In genomic region chr3:100535902-100536301, GRCm38 (mm10) we compare ENCODE assay signal across 25 mouse cellular contexts.
"Had no signal": no experiment of that assay in that cellular context is flagged by ENCODE, and none has a peak within 500 bp of the region (broad histone marks: within the 10 kb centered on the region; RNA-seq: fewer than 3 reads in every experiment).

No protein-coding gene starts in this region.

- H3K4me1 ChIP-seq: heart, embryonic 10.5 days; heart, embryonic 12.5 days; hindbrain, embryonic 13.5 days; hindbrain, embryonic 15.5 days; kidney, embryonic 15.5 days; limb, embryonic 12.5 days had no signal

- H3K4me3 ChIP-seq: gastrocnemius, adult 2 months; heart, embryonic 10.5 days; heart, embryonic 12.5 days; hindbrain, embryonic 13.5 days; hindbrain, embryonic 15.5 days; intestine, embryonic 15.5 days; kidney, embryonic 15.5 days; left cerebral cortex, adult 2 months; limb, embryonic 10.5 days; limb, embryonic 12.5 days had no signal

- H3K36me3 ChIP-seq: heart, embryonic 10.5 days; heart, embryonic 12.5 days; hindbrain, embryonic 13.5 days; hindbrain, embryonic 15.5 days; intestine, embryonic 15.5 days; kidney, embryonic 15.5 days; limb, embryonic 10.5 days; limb, embryonic 12.5 days had no signal

- ATAC-seq: forebrain, embryonic 16.5 days; hindbrain, postnatal 0 days; intestine, embryonic 15.5 days had no signal

- H3K9me3 ChIP-seq: heart, embryonic 10.5 days; heart, embryonic 12.5 days; hindbrain, embryonic 13.5 days; hindbrain, embryonic 15.5 days; intestine, embryonic 15.5 days; kidney, embryonic 15.5 days; limb, embryonic 10.5 days; limb, embryonic 12.5 days had no signal

- H3K27me3 ChIP-seq: heart, embryonic 12.5 days; hindbrain, embryonic 13.5 days; hindbrain, embryonic 15.5 days; intestine, embryonic 15.5 days; kidney, embryonic 15.5 days; limb, embryonic 12.5 days had no signal

- H3K27ac ChIP-seq: gastrocnemius, adult 2 months; heart, embryonic 10.5 days; hindbrain, embryonic 13.5 days; hindbrain, embryonic 15.5 days; hindbrain, postnatal 0 days; intestine, embryonic 15.5 days; kidney, embryonic 15.5 days; kidney, postnatal 0 days; left cerebral cortex, adult 2 months; limb, embryonic 10.5 days; limb, embryonic 12.5 days had no signal

- H3K9ac ChIP-seq: heart, embryonic 12.5 days; hindbrain, embryonic 13.5 days; hindbrain, embryonic 15.5 days; intestine, embryonic 15.5 days; kidney, embryonic 15.5 days; limb, embryonic 12.5 days had no signal

- DNase-seq: gastrocnemius, adult 2 months; gastrocnemius, postnatal 10 days; gastrocnemius, postnatal 25 days; heart, adult 18-20 months; heart, postnatal 10 days; heart, postnatal 36 days; kidney, adult 11 months; kidney, adult 2 months; kidney, adult 9 months; kidney, postnatal 14 days; kidney, postnatal 36 days; layer of hippocampus, adult 9-11 months; layer of hippocampus, postnatal 36 days had no signal

- H3K4me2 ChIP-seq: heart, embryonic 12.5 days; hindbrain, embryonic 13.5 days; hindbrain, embryonic 15.5 days; intestine, embryonic 15.5 days; kidney, embryonic 15.5 days; limb, embryonic 12.5 days had no signal
